Mouse (Mus musculus): ENCODE measurements around the gene Spata16. TPM values are rescaled to one million over a fixed set of nuclear protein-coding genes. Genes with fewer than 3 reads are reported as not detected.

The Spata16 gene
- polyA plus RNA-seq, 1 experiment from 2014 or later = not detected

DNA sequence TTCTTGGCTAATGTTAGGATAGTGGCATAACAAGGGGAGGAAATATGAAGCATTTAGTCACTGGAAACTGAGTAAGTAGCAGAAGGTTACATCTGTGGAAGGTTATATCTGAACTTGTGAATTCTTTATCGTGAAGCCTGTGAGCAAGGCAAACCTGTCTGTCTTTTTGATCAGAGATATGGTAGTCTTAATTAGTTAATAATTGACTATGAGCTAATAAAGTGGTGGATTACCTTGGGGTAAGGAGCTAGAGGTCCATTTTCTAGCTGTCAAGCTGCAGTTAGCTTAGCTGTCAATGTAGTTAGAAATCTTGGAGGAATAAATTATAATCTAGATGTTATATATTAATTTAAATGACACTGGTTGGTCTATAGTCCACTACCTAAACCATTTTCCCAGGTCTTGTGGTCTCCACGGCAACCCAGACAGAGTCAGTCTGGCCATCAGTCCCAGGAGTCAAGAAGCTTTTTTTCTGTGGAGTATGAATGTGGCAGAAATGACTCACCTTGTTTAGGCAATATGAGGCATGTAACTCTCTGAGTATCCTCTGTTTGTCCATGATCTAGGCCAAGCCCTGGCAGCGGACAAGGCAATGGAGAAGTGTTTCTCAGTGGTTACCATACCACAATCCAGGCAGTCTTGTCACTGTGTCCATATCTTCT lies 331.6 kb downstream of the Spata16 start:
- 75% methylated on average over 3 of the region's 3 CpGs for WGBS
- H3K36me3 ChIP-seq (ENCODE audit: insufficient read depth, low read length) = no peaks in the 10 kb centered on the region
- H3K27ac ChIP-seq (ENCODE audit: low read length) = no peak overlapping the region
- H3K27me3 ChIP-seq (ENCODE audit: insufficient read depth, low read length) = no peaks in the 10 kb centered on the region
- H3K4me3 ChIP-seq (ENCODE audit: low read length) = no peak overlapping the region
- no peaks in the 10 kb centered on the region for H3K4me1 ChIP-seq (ENCODE audit: insufficient read depth, low read length)
- peak; percentile 78 for ATAC-seq (ENCODE audit: low FRiP score, low TSS enrichment)
- H3K4me2 ChIP-seq (replicated peaks; ENCODE audit: low read depth, low read length) = no peak overlapping the region
- no peaks in the 10 kb centered on the region for H3K9me3 ChIP-seq (ENCODE audit: low read length)
- H3K9ac ChIP-seq (replicated peaks; ENCODE audit: low read length) = no peak overlapping the region

DNA sequence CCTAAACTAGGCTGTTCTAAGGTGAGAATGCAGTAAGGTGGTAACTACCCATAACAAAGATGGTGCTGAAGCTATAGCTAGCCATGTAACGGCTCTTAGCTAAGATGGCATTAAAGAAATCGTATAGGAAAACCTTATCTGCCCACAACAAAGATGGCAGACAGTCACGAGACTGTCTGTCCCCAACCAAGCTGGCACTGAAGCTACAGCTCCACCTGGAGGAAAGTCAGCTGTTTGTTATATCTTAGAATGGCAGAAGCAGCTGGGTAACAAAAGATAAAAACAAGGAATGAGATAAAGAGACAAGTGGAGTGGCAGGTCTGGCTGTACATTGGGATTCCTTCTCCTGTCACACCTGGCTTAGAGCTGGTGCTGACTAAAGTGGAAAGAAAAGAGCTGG lies 333.1 kb downstream of the Spata16 start:
- Histone ChIP-seq H3K36me3 (ENCODE audit: insufficient read depth, low read length) (no peaks in the 10 kb centered on the region), H3K27me3 (ENCODE audit: insufficient read depth, low read length) (no peaks in the 10 kb centered on the region), H3K27ac (ENCODE audit: low read length) (no peak overlapping the region), H3K4me2 (replicated peaks; ENCODE audit: low read depth, low read length) (no peak overlapping the region), H3K9ac (replicated peaks; ENCODE audit: low read length) (no peak overlapping the region), H3K4me1 (ENCODE audit: insufficient read depth, low read length) (no peaks in the 10 kb centered on the region), H3K4me3 (ENCODE audit: low read length) (no peak overlapping the region), H3K9me3 (ENCODE audit: low read length) (no peaks in the 10 kb centered on the region)
- no peak for ATAC-seq (ENCODE audit: low FRiP score, low TSS enrichment)
- 85% methylated on average over 3 of the region's 3 CpGs for WGBS

DNA sequence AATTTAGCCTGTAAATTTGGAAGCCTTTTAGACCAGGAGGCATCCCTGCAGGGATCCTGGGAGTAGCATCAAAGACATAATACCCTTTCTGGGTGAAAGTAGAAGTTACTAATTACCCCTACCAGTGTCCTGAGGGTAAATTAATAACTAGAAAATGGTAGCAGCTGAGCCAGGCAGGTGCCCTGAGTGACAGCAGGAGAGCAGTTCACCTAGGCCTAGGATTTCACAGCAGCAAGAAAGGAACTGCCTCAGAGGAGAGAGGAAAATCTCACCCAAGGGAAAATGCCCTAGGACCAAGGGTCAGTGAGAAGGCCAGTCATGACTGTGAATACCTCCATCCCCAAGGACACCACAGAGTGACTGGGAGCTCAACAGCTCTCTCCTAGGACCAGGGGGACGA lies 333.9 kb downstream of the Spata16 start:
- no peak overlapping the region for H3K4me2 ChIP-seq (replicated peaks; ENCODE audit: low read depth, low read length)
- H3K4me3 ChIP-seq (ENCODE audit: low read length) = no peak overlapping the region
- no peak overlapping the region for H3K27ac ChIP-seq (ENCODE audit: low read length)
- 32% methylated on average over 1 of the region's 1 CpGs for WGBS
- H3K4me1 ChIP-seq (ENCODE audit: insufficient read depth, low read length) = no peaks in the 10 kb centered on the region
- no peaks in the 10 kb centered on the region for H3K9me3 ChIP-seq (ENCODE audit: low read length)
- H3K9ac ChIP-seq (replicated peaks; ENCODE audit: low read length) = no peak overlapping the region
- no peaks in the 10 kb centered on the region for H3K36me3 ChIP-seq (ENCODE audit: insufficient read depth, low read length)
- peak; percentile 72; the same call in 1 of the 2 replicates for ATAC-seq (ENCODE audit: low FRiP score, low TSS enrichment)
- no peaks in the 10 kb centered on the region for H3K27me3 ChIP-seq (ENCODE audit: insufficient read depth, low read length)

DNA sequence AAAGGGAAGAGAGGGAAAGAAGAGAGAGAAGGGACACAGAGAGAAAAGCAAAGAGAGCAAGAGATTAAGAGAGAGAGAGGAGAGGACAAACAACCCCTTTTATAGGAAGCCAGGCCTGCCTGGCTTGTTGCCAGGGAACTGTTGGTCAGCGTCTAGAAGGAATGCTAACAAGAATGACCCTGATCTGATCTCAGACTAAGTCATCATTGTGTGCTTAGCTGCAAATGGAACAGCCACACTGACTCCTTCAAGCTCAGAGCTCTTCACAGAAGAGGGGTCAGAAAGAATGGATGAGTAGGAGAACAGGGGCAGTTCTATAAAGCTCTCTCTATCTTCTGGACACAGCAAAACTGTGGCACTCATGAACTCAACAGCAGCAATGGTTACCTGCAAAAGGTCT lies 334.7 kb downstream of the Spata16 start:
- Histone ChIP-seq H3K9ac (replicated peaks; ENCODE audit: low read length) (no peak overlapping the region), H3K27me3 (ENCODE audit: insufficient read depth, low read length) (no peaks in the 10 kb centered on the region), H3K4me2 (replicated peaks; ENCODE audit: low read depth, low read length) (no peak overlapping the region), H3K4me1 (ENCODE audit: insufficient read depth, low read length) (no peaks in the 10 kb centered on the region), H3K4me3 (ENCODE audit: low read length) (no peak overlapping the region), H3K9me3 (ENCODE audit: low read length) (no peaks in the 10 kb centered on the region), H3K36me3 (ENCODE audit: insufficient read depth, low read length) (no peaks in the 10 kb centered on the region), H3K27ac (ENCODE audit: low read length) (no peak overlapping the region)
- 13% methylated on average over 1 of the region's 1 CpGs for WGBS
- ATAC-seq (ENCODE audit: low FRiP score, low TSS enrichment) = no peak

DNA sequence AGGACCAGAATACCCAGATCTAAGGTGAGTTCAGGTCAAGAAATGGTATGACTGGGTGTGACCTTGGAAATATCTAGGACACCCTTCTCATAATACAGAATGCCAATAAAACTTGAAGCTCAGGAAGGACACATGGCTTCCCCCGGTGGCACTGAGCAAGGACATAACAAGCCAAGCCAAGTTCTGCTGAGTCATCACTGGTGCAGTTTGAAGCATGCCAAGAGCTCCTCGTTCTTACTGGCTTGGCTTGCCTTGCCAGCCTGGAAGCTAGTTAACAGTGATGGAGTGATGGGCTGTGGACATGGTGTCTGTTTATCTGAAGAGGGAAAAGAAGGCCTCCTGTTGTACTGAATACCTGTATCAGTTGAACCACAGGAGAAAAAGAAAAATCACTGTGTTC lies 342.2 kb downstream of the Spata16 start:
- H3K36me3 ChIP-seq (ENCODE audit: insufficient read depth, low read length) = no peaks in the 10 kb centered on the region
- no peaks in the 10 kb centered on the region for H3K27me3 ChIP-seq (ENCODE audit: insufficient read depth, low read length)
- ATAC-seq (ENCODE audit: low FRiP score, low TSS enrichment) = no peak
- no peak overlapping the region for H3K4me3 ChIP-seq (ENCODE audit: low read length)
- peaks cover 3% of the 10 kb centered on the region; the same call in 1 of the 2 replicates for H3K4me1 ChIP-seq (ENCODE audit: insufficient read depth, low read length)
- H3K9ac ChIP-seq (replicated peaks; ENCODE audit: low read length) = no peak overlapping the region
- H3K4me2 ChIP-seq (replicated peaks; ENCODE audit: low read depth, low read length) = no peak overlapping the region
- 82% methylated on average over 2 of the region's 2 CpGs for whole genome bisulfite sequencing
- no peaks in the 10 kb centered on the region for H3K9me3 ChIP-seq (ENCODE audit: low read length)
- H3K27ac ChIP-seq (ENCODE audit: low read length) = no peak overlapping the region

DNA sequence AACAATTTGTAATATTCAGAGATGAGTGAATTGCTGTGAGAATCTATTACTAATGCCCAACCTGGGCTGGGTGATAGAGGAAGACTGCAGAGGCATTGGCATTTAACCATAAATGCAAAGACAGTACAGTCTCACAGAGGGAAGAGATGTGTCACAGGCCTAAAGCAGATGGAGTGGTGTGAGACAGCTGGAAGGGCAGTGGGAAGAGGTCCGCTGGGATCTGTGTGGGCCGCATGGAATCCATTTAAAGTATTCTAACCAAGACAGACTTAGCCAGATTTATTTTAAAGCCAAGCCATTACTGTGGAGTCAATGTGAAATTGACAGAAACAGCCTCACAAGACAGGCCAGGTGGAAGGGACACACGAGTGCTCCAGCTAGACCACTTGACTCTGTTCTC lies 343.0 kb downstream of the Spata16 start:
- H3K4me3 ChIP-seq (ENCODE audit: low read length) = no peak overlapping the region
- no peaks in the 10 kb centered on the region for H3K9me3 ChIP-seq (ENCODE audit: low read length)
- ATAC-seq (ENCODE audit: low FRiP score, low TSS enrichment) = no peak
- H3K27me3 ChIP-seq (ENCODE audit: insufficient read depth, low read length) = no peaks in the 10 kb centered on the region
- H3K4me2 ChIP-seq (replicated peaks; ENCODE audit: low read depth, low read length) = no peak overlapping the region
- no peaks in the 10 kb centered on the region for H3K36me3 ChIP-seq (ENCODE audit: insufficient read depth, low read length)
- no peak overlapping the region for H3K9ac ChIP-seq (replicated peaks; ENCODE audit: low read length)
- H3K27ac ChIP-seq (ENCODE audit: low read length) = no peak overlapping the region
- 93% methylated on average over 3 of the region's 3 CpGs for WGBS
- H3K4me1 ChIP-seq (ENCODE audit: insufficient read depth, low read length) = peaks cover 3% of the 10 kb centered on the region; the same call in 1 of the 2 replicates

DNA sequence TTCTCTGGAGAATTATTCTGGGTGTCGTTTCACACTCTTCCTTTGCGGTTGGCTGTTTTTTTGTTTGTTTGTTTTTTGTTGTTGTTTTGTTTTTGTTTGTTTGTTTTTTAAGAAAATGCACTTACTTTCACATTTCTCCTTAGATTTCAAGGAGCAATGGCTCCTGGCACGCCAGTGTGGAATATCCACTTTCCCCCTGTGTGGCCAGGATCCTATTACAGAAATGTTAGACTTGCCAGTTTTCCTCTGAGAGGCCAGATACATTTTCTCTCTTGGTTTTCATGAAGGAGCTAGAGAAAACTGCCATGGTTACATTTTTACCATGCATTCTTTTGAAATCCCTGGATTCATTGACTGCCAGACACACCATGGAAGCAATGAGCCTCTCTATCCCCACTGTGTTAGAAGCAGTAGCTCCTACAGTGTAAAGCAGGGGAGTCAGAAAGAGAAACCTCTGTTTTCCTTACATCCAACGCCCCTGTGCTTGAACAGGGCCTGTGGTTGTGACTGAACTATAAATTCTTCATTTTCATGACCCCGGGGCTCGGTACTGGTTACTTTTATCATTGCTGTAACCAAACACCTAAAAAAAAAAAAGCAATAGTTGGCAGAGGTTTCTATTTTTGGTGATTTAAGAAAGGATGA lies 344.7 kb downstream of the Spata16 start:
- H3K4me1 ChIP-seq (ENCODE audit: insufficient read depth, low read length) = peaks cover 3% of the 10 kb centered on the region; the same call in 1 of the 2 replicates
- H3K4me2 ChIP-seq (replicated peaks; ENCODE audit: low read depth, low read length) = no peak overlapping the region
- H3K9me3 ChIP-seq (ENCODE audit: low read length) = no peaks in the 10 kb centered on the region
- 41% methylated on average over 6 of the region's 6 CpGs for WGBS
- ATAC-seq (ENCODE audit: low FRiP score, low TSS enrichment) = no peak
- no peak overlapping the region for H3K27ac ChIP-seq (ENCODE audit: low read length)
- no peak overlapping the region for H3K9ac ChIP-seq (replicated peaks; ENCODE audit: low read length)
- no peaks in the 10 kb centered on the region for H3K36me3 ChIP-seq (ENCODE audit: insufficient read depth, low read length)
- no peak overlapping the region for H3K4me3 ChIP-seq (ENCODE audit: low read length)
- no peaks in the 10 kb centered on the region for H3K27me3 ChIP-seq (ENCODE audit: insufficient read depth, low read length)

DNA sequence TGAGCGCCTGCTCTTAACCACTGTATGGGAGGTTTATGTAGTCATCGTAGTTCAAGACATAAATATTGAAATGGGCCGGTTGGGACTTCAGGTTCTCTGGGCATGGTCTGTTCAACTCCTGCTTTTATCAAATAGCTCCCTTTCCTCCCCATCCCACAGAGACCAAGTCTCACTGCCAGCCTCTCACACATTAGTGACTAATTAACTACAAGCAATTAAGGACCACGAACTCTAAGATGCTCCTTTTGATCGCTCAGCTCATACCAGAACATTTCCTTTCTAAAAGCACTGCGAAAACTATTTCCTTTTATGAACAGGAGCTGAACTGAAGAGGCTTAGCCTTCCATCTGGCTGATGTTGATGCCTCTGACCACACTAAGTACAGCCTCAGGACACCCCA lies 346.3 kb downstream of the Spata16 start:
- H3K4me1 ChIP-seq (ENCODE audit: insufficient read depth, low read length) = peaks cover 3% of the 10 kb centered on the region; the same call in 1 of the 2 replicates
- WGBS = 63% methylated on average over 6 of the region's 6 CpGs

DNA sequence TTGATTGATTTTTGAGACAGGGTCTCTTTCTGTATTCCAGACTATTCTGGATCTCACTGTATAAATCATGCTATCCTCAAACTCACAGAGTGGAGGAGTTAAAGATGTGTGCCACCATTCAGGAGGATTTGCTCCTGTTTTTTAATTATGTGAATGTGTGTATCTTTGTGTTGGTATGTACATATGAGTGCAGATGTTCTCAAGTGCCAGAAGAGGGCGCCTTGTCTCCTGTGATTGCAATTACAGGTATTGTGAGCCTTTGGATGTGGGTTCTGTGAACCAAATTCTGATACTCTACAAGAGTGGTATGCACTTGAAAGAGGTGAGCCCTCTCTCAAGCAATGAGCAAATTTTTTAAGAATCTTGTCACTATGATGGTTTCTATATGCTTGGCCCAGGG lies 369.4 kb downstream of the Spata16 start:
- H3K36me3 ChIP-seq (ENCODE audit: insufficient read depth, low read length) = no peaks in the 10 kb centered on the region
- no peaks in the 10 kb centered on the region for H3K4me1 ChIP-seq (ENCODE audit: insufficient read depth, low read length)
- H3K4me2 ChIP-seq (replicated peaks; ENCODE audit: low read depth, low read length) = no peak overlapping the region
- H3K27ac ChIP-seq (ENCODE audit: low read length) = no peak overlapping the region
- ATAC-seq (ENCODE audit: low FRiP score, low TSS enrichment) = no peak
- H3K4me3 ChIP-seq (ENCODE audit: low read length) = no peak overlapping the region
- H3K9ac ChIP-seq (replicated peaks; ENCODE audit: low read length) = no peak overlapping the region
- no peaks in the 10 kb centered on the region for H3K9me3 ChIP-seq (ENCODE audit: low read length)
- 59% methylated on average over 1 of the region's 1 CpGs for WGBS
- H3K27me3 ChIP-seq (ENCODE audit: insufficient read depth, low read length) = no peaks in the 10 kb centered on the region

More for the DNA sequence above, 346.3 kb downstream of the Spata16 start:
- Histone ChIP-seq H3K4me2 (replicated peaks; ENCODE audit: low read depth, low read length) (no peak overlapping the region), H3K9me3 (ENCODE audit: low read length) (no peaks in the 10 kb centered on the region), H3K36me3 (ENCODE audit: insufficient read depth, low read length) (no peaks in the 10 kb centered on the region), H3K27ac (ENCODE audit: low read length) (no peak overlapping the region), H3K4me3 (ENCODE audit: low read length) (no peak overlapping the region), H3K27me3 (ENCODE audit: insufficient read depth, low read length) (no peaks in the 10 kb centered on the region), H3K9ac (replicated peaks; ENCODE audit: low read length) (no peak overlapping the region)
- peak; percentile 80 for ATAC-seq (ENCODE audit: low FRiP score, low TSS enrichment)

DNA sequence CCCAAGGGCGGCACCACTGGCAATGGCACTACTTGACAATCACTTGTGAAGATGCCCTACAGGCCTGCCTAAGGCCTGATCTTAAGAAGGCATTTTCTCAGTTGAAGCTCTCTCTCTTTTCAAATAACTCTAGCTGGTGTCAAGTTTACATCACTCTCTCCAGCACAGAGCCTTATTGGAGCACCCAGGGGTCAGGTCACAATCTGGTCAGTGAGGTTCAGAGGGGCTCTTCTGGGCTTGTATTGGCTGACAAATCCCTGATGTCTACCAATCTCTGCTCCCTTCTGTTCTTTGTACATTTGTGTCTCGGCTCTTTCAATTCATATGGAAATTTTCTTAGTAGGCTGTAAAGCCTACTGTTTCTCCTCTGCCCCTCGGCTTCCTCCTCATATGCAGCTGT lies 390.5 kb downstream of the Spata16 start:
- ATAC-seq (ENCODE audit: low FRiP score, low TSS enrichment) = no peak
- no peak overlapping the region for H3K4me3 ChIP-seq (ENCODE audit: low read length)
- no peak overlapping the region for H3K4me2 ChIP-seq (replicated peaks; ENCODE audit: low read depth, low read length)
- no peaks in the 10 kb centered on the region for H3K36me3 ChIP-seq (ENCODE audit: insufficient read depth, low read length)
- H3K27me3 ChIP-seq (ENCODE audit: insufficient read depth, low read length) = no peaks in the 10 kb centered on the region
- H3K9me3 ChIP-seq (ENCODE audit: low read length) = no peaks in the 10 kb centered on the region
- H3K4me1 ChIP-seq (ENCODE audit: insufficient read depth, low read length) = no peaks in the 10 kb centered on the region
- WGBS = 81% methylated on average over 3 of the region's 3 CpGs
- H3K27ac ChIP-seq (ENCODE audit: low read length) = no peak overlapping the region
- H3K9ac ChIP-seq (replicated peaks; ENCODE audit: low read length) = no peak overlapping the region
